Mouse (Mus musculus) liver, postnatal 0 days (tissue): ENCODE measurements around the gene Gjd3. TPM values are rescaled to one million over a fixed set of nuclear protein-coding genes. Genes with fewer than 3 reads are reported as not detected.

Experiments used
- ATAC-seq: fragments of 200-750 bp; cut with Nextera tagmentation; 2 replicates; pipeline ENCODE4 v1.8.0; 2017; ENCODE audit warnings: mild to moderate bottlenecking, moderate library complexity
- DNase-seq: peaks from one replicate; pipeline ENCODE4 v3.0.0-alpha.2; 2016
- H3K27ac ChIP-seq: fragments of 300-500 bp; sonication (generic); 2 replicates; pipeline ENCODE4 v1.5.1; 2014; ENCODE audit warnings: antibody characterized with exemption, moderate library complexity, mild to moderate bottlenecking, low read depth
- H3K27me3 ChIP-seq: fragments of 300-500 bp; sonication (generic); 2 replicates; pipeline ENCODE4 v1.6.1; 2014; ENCODE audit warnings: low read length, control low read depth, mixed read lengths; ENCODE audit not compliant: insufficient read depth
- H3K36me3 ChIP-seq: fragments of 300-500 bp; sonication (generic); replicated peaks from 2 replicates; pipeline ENCODE4 v1.6.1; 2014; ENCODE audit warnings: mild to moderate bottlenecking, control low read depth, low read length, moderate library complexity, mixed read lengths; ENCODE audit not compliant: insufficient read depth
- H3K4me1 ChIP-seq: fragments of 300-500 bp; sonication (generic); 2 replicates; pipeline ENCODE4 v1.6.1; 2014; ENCODE audit warnings: antibody characterized with exemption, mild to moderate bottlenecking, control low read depth; ENCODE audit not compliant: insufficient read depth
- H3K4me2 ChIP-seq: fragments of 300-500 bp; sonication (generic); 2 replicates; pipeline ENCODE4 v1.6.1; 2014; ENCODE audit warnings: low read depth, mild to moderate bottlenecking, low read length, moderate library complexity, mixed read lengths
- H3K4me3 ChIP-seq: fragments of 300-500 bp; sonication (generic); 2 replicates; pipeline ENCODE4 v1.5.1; 2014; ENCODE audit warnings: low read depth, low read length
- H3K9ac ChIP-seq: fragments of 300-500 bp; sonication (generic); replicated peaks from 2 replicates; pipeline ENCODE4 v1.6.1; 2014; ENCODE audit warnings: mild to moderate bottlenecking, moderate library complexity
- H3K9me3 ChIP-seq: fragments of 300-500 bp; sonication (generic); 2 replicates; pipeline ENCODE4 v1.6.1; 2016; ENCODE audit warnings: mild to moderate bottlenecking, control low read depth, low read length, mixed read lengths
- CTCF ChIP-seq: sonication (generic); IDR thresholded peaks from 2 replicates; pipeline ENCODE4 v1.5.1; 2016; ENCODE audit warnings: antibody characterized with exemption, low read depth
- EP300 ChIP-seq: IDR thresholded peaks from 2 replicates; pipeline ENCODE4 v1.6.1; 2016; ENCODE audit warnings: antibody characterized with exemption, low read depth, mild to moderate bottlenecking
- WGBS: fragments of 180-500 bp; shearing (Covaris S2); extraction: QIAGEN DNeasy Blood & Tissue Kit; methylation state at CpG from one replicate; pipeline ENCODE4 v1.1.7; 2014; ENCODE audit not compliant: insufficient replicate concordance; 5-methylcytosine and 5-hydroxymethylcytosine counted together
- polyA plus RNA-seq: library from polyadenylated mRNA; unstranded; fragments of >200 nt; fragmentation: Nextera tagmentation; extraction: Ambion mirVana; gene quantifications from 2 replicates; pipeline ENCODE4 v1.2.1, GENCODE M21; 2015

Gene Gjd3
- polyA plus RNA-seq, 1 experiment from 2014 or later, result not detected

GRCm38 (mm10) chr11:98961766-98962165 lies 21.1 kb downstream of the Gjd3 start:
- TF ChIP-seq EP300, result no peak
- no peak for TF ChIP-seq CTCF
- Histone ChIP-seq H3K27me3 (peaks cover 34% of the 10 kb centered on the region), H3K4me1 (peaks cover 67% of the 10 kb centered on the region), H3K36me3 (no peaks in the 10 kb centered on the region; the same call in 1 of the 2 replicates), H3K4me2 (peak overlapping the region; percentile 99), H3K4me3 (peak overlapping the region; percentile 64), H3K27ac (peak overlapping the region; percentile 24; the same call in 1 of the 2 replicates), H3K9ac (peak overlapping the region; percentile 71), H3K9me3 (no peaks in the 10 kb centered on the region)
- 10% methylated on average over 8 of the region's 8 CpGs for WGBS
- DNase-seq (peak; percentile 18), ATAC-seq (no peak)

GRCm38 (mm10) chr11:98961051-98961592 lies 21.7 kb downstream of the Gjd3 start:
- peak overlapping the region; percentile 64 for H3K4me3 ChIP-seq
- no peak for ATAC-seq
- DNase-seq, result peak; percentile 41
- H3K36me3 ChIP-seq, result no peaks in the 10 kb centered on the region
- TF ChIP-seq CTCF (no peak), EP300 (no peak)
- H3K4me2 ChIP-seq, result peak overlapping the region; percentile 99
- H3K27ac ChIP-seq, result peak overlapping the region; percentile 86
- H3K9me3 ChIP-seq, result no peaks in the 10 kb centered on the region
- peak overlapping the region; percentile 71 for H3K9ac ChIP-seq
- 2% methylated on average over 18 of the region's 18 CpGs for WGBS
- H3K4me1 ChIP-seq, result peaks cover 67% of the 10 kb centered on the region
- peaks cover 34% of the 10 kb centered on the region for H3K27me3 ChIP-seq

GRCm38 (mm10) chr11:98960313-98960906 lies 22.4 kb downstream of the Gjd3 start:
- peaks cover 34% of the 10 kb centered on the region for H3K27me3 ChIP-seq

GRCm38 (mm10) chr11:98959437-98960312 lies 23.1 kb downstream of the Gjd3 start:
- peak overlapping the region; percentile 99 for H3K4me2 ChIP-seq
- DNase-seq, result peak; percentile 85
- no peaks in the 10 kb centered on the region for H3K9me3 ChIP-seq
- H3K27me3 ChIP-seq, result peaks cover 34% of the 10 kb centered on the region
- peak overlapping the region; percentile 86 for H3K27ac ChIP-seq
- H3K4me1 ChIP-seq, result peaks cover 72% of the 10 kb centered on the region
- WGBS, result under 1% methylated on average over 42 of the region's 43 CpGs
- ATAC-seq, result peak; percentile 72
- H3K36me3 ChIP-seq, result no peaks in the 10 kb centered on the region
- H3K4me3 ChIP-seq, result peak overlapping the region; percentile 64
- H3K9ac ChIP-seq, result peak overlapping the region; percentile 71
- TF ChIP-seq EP300, result 0 out of 2 replicates have a peak, but pooled peaks have one; percentile 23
- no peak for TF ChIP-seq CTCF

More at GRCm38 (mm10) chr11:98960313-98960906, 22.4 kb downstream of the Gjd3 start:
- TF ChIP-seq CTCF (no peak), EP300 (no peak)
- ATAC-seq (peak; percentile 22), DNase-seq (peak; percentile 76)
- peak overlapping the region; percentile 64 for H3K4me3 ChIP-seq
- H3K4me1 ChIP-seq, result peaks cover 72% of the 10 kb centered on the region
- WGBS, result 0% methylated on average over 49 of the region's 53 CpGs
- peak overlapping the region; percentile 99 for H3K4me2 ChIP-seq
- H3K9me3 ChIP-seq, result no peaks in the 10 kb centered on the region
- H3K27ac ChIP-seq, result peak overlapping the region; percentile 86
- no peaks in the 10 kb centered on the region for H3K36me3 ChIP-seq
- peak overlapping the region; percentile 71 for H3K9ac ChIP-seq

- H3K4me1 ChIP-seq, result peaks cover 61% of the 10 kb centered on the region
- WGBS, result 68% methylated on average over 10 of the region's 10 CpGs
- peaks cover 14% of the 10 kb centered on the region for H3K27me3 ChIP-seq
- TF ChIP-seq EP300 (no peak), CTCF (no peak)
- H3K27ac ChIP-seq, result no peak overlapping the region
- H3K9ac ChIP-seq, result no peak overlapping the region
- no peaks in the 10 kb centered on the region for H3K36me3 ChIP-seq
- DNase-seq (no peak), ATAC-seq (no peak)
- no peaks in the 10 kb centered on the region for H3K9me3 ChIP-seq
- no peak overlapping the region for H3K4me2 ChIP-seq
- H3K4me3 ChIP-seq, result no peak overlapping the region
Measured at GRCm38 (mm10) chr11:98956340-98956739, 26.5 kb downstream of the Gjd3 start.

- TF ChIP-seq EP300, result no peak
- no peak for TF ChIP-seq CTCF
- no peak overlapping the region for H3K9ac ChIP-seq
- no peaks in the 10 kb centered on the region for H3K36me3 ChIP-seq
- H3K27ac ChIP-seq, result 0 out of 2 replicates have a peak overlapping the region, but pooled peaks have one; percentile 77
- H3K27me3 ChIP-seq, result peaks cover 8% of the 10 kb centered on the region; the same call in 1 of the 2 replicates
- no peak overlapping the region for H3K4me3 ChIP-seq
- no peaks in the 10 kb centered on the region for H3K9me3 ChIP-seq
- DNase-seq, result peak; percentile 17
- no peak overlapping the region for H3K4me2 ChIP-seq
- 57% methylated on average over 6 of the region's 7 CpGs for whole genome bisulfite sequencing
- ATAC-seq, result no peak
- peaks cover 64% of the 10 kb centered on the region for H3K4me1 ChIP-seq
Measured at GRCm38 (mm10) chr11:98955707-98956235, 27.0 kb downstream of the Gjd3 start.
